Mouse (Mus musculus) forebrain, embryonic 16.5 days (tissue): ENCODE measurements around the gene Mat2a. TPM values are rescaled to one million over a fixed set of nuclear protein-coding genes. Genes with fewer than 3 reads are reported as not detected.
"Not testable (repeated sequence)": the region's sequence is repeated elsewhere in the genome, so short reads cannot be mapped to it uniquely, and the experiment has no call there.

Experiments
- ATAC-seq: fragments of 200-750 bp; cut with Nextera tagmentation; 2 replicates; pipeline ENCODE4 v1.8.0; 2017; ENCODE audit warnings: mild to moderate bottlenecking, moderate library complexity
- H3K27ac ChIP-seq: fragments of 300-500 bp; sonication (generic); 2 replicates; pipeline ENCODE4 v1.5.1; 2014; ENCODE audit warnings: low read length, control low read depth
- H3K27me3 ChIP-seq: fragments of 300-500 bp; sonication (generic); replicated peaks from 2 replicates; pipeline ENCODE4 v1.6.1; 2014; ENCODE audit warnings: low read length; ENCODE audit not compliant: control insufficient read depth, insufficient read depth
- H3K36me3 ChIP-seq: fragments of 300-500 bp; sonication (generic); 2 replicates; pipeline ENCODE4 v1.6.1; 2014; ENCODE audit not compliant: control insufficient read depth, insufficient read depth
- H3K4me1 ChIP-seq: fragments of 300-500 bp; sonication (generic); replicated peaks from 2 replicates; pipeline ENCODE4 v1.6.1; 2014; ENCODE audit warnings: low read length; ENCODE audit not compliant: control insufficient read depth, insufficient read depth
- H3K4me2 ChIP-seq: fragments of 300-500 bp; sonication (generic); 2 replicates; pipeline ENCODE4 v1.6.1; 2014; ENCODE audit warnings: mild to moderate bottlenecking, low read length, control low read depth
- H3K4me3 ChIP-seq: fragments of 300-500 bp; sonication (generic); replicated peaks from 2 replicates; pipeline ENCODE4 v1.5.1; 2014; ENCODE audit warnings: mild to moderate bottlenecking, low read length, control low read depth
- H3K9ac ChIP-seq: fragments of 300-500 bp; sonication (generic); replicated peaks from 2 replicates; pipeline ENCODE4 v1.6.1; 2014; ENCODE audit warnings: low read depth, low read length, control low read depth
- H3K9me3 ChIP-seq: fragments of 300-500 bp; sonication (generic); 2 replicates; pipeline ENCODE4 v1.6.1; 2016; ENCODE audit warnings: low read length; ENCODE audit not compliant: control insufficient read depth
- WGBS: fragments of 180-500 bp; shearing (Covaris S2); extraction: QIAGEN DNeasy Blood & Tissue Kit; methylation state at CpG from one replicate; pipeline ENCODE4 v1.1.7; 2014; 5-methylcytosine and 5-hydroxymethylcytosine counted together
- polyA plus RNA-seq: library from polyadenylated mRNA; unstranded; fragments of >200 nt; fragmentation: Nextera tagmentation; extraction: Ambion mirVana; gene quantifications from 2 replicates; pipeline ENCODE4 v1.2.1, GENCODE M21; 2015

The Mat2a gene
- polyA plus RNA-seq, 1 experiment from 2014 or later = 399 TPM

GRCm38 (mm10) chr6:72477621-72478020 is 38.3 kb upstream of the Mat2a start:
- Histone ChIP-seq H3K9ac (no peak overlapping the region), H3K9me3 (no peaks in the 10 kb centered on the region), H3K4me2 (no peak overlapping the region), H3K27me3 (no peaks in the 10 kb centered on the region), H3K36me3 (no peaks in the 10 kb centered on the region), H3K27ac (no peak overlapping the region), H3K4me3 (no peak overlapping the region), H3K4me1 (no peaks in the 10 kb centered on the region)
- 75% methylated on average over 3 of the region's 3 CpGs for WGBS
- ATAC-seq = no peak

DNA sequence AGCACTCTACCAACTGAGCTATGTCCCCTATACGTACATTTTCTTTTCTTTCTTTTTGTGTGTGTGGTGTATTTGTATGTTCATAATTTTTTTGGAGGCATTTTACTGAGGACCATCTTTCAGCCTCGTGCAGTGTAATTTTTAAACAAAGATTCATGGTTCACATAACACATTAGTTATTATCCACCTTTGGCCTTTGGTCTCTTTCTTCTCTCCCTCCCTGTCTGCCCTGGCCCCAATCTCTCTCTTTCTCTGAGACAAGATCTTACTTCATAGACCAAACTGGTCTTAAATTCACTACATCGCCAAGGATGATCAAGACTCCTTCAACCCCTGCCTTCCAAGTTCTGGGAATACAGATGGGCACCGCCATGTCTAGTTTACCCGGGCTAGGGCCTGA is 37.5 kb upstream of the Mat2a start:
- no peak overlapping the region for H3K27ac ChIP-seq
- no peak overlapping the region for H3K4me3 ChIP-seq
- no peak overlapping the region for H3K9ac ChIP-seq
- H3K9me3 ChIP-seq = no peaks in the 10 kb centered on the region
- H3K27me3 ChIP-seq = no peaks in the 10 kb centered on the region
- WGBS = 91% methylated on average over 5 of the region's 5 CpGs
- no peaks in the 10 kb centered on the region for H3K4me1 ChIP-seq
- no peaks in the 10 kb centered on the region for H3K36me3 ChIP-seq
- ATAC-seq = no peak
- H3K4me2 ChIP-seq = no peak overlapping the region

DNA sequence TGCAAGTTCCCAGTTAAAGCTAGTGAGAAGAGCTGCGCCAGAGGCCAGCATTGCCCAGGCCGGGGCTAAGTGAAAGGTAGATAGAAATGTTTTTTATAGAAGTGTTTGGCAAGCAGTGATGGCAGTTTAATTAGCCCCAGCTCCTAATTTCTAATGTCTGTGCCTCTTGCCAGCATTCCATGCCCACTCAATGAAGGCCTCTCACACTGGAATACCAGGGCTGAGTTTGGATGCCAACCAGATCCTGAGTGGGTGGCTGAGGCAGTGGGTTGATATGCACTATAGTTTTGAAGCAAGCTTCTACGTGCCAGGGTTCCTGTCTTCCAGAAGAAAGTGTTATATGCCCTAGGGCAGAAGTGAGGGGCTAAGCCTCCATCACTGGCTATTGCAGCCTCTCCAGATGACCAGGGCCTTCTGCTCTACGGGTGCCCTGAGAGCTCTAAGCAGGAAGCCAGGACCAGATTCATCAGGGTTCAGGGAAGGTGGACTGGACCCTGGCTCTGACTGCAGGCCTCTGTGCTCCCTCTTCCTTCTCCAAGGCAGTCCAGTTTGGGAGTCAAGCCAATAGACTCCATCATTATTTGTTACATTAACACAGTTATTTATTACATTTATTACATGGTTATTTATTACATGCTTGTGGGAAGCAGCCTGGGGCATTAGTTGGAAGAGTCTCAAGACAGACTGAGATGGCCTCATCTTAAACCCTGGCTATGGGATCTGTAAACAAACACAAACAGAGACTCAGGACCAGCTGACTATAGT is 36.0 kb upstream of the Mat2a start:
- Histone ChIP-seq H3K27me3 (no peaks in the 10 kb centered on the region), H3K4me2 (no peak overlapping the region), H3K36me3 (no peaks in the 10 kb centered on the region), H3K4me3 (no peak overlapping the region), H3K9me3 (no peaks in the 10 kb centered on the region), H3K27ac (no peak overlapping the region), H3K4me1 (no peaks in the 10 kb centered on the region), H3K9ac (no peak overlapping the region)
- no peak for ATAC-seq
- WGBS = 74% methylated on average over 4 of the region's 4 CpGs

DNA sequence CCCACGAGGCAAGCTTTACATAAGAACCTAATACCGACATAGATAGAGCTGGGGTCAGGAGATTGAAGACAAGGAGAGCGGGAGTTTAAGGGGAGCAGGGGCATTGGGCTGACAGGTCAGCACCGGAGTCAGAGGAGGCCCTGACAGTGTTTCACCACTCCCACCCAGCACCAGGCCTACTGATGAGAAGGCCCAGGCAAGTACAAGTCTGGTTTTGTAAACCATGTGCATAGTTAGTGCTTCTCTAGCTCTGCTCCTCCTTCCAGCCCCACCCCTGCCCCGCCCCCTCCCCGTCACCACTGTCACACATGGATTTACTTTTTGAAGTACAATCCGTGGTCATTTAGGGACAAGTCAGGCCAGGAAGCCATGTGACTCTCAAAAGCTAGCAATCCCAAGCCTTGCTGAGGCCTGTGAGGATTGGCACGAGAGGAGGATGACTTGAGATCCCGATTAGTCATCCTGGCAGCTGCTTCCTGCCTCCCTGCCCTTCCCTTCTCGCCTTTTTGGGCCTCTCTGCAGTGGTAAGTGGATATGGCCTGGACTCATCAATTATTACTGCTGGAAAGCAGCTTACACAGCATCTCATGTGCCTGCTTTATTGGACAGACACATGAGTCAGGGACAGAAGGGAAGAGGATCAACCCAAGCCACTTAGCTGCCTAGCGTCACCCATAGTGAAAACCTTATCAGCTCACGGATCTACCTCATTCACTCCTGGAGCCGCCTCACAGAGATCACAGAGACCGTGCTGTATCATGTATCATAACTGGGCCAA is 34.1 kb upstream of the Mat2a start:
- H3K36me3 ChIP-seq = no peaks in the 10 kb centered on the region
- WGBS = 74% methylated on average over 14 of the region's 14 CpGs
- ATAC-seq = no peak
- no peak overlapping the region for H3K4me3 ChIP-seq
- no peak overlapping the region for H3K4me2 ChIP-seq
- no peaks in the 10 kb centered on the region for H3K4me1 ChIP-seq
- no peak overlapping the region for H3K9ac ChIP-seq
- H3K27me3 ChIP-seq = no peaks in the 10 kb centered on the region
- no peaks in the 10 kb centered on the region for H3K9me3 ChIP-seq
- no peak overlapping the region for H3K27ac ChIP-seq

- Histone ChIP-seq H3K4me1 (no peaks in the 10 kb centered on the region), H3K9me3 (no peaks in the 10 kb centered on the region), H3K27ac (no peak overlapping the region), H3K36me3 (no peaks in the 10 kb centered on the region), H3K4me2 (no peak overlapping the region), H3K27me3 (no peaks in the 10 kb centered on the region), H3K9ac (no peak overlapping the region), H3K4me3 (no peak overlapping the region)
- ATAC-seq = no peak
- 92% methylated on average over 4 of the region's 4 CpGs for WGBS
Observed at GRCm38 (mm10) chr6:72466171-72466570, 26.8 kb upstream of the Mat2a start.

- H3K9me3 ChIP-seq = no peaks in the 10 kb centered on the region
- H3K9ac ChIP-seq = no peak overlapping the region
- H3K4me3 ChIP-seq = no peak overlapping the region
- WGBS = 83% methylated on average over 8 of the region's 8 CpGs
- H3K4me2 ChIP-seq = no peak overlapping the region
- no peak overlapping the region for H3K27ac ChIP-seq
- no peaks in the 10 kb centered on the region for H3K27me3 ChIP-seq
- no peaks in the 10 kb centered on the region for H3K36me3 ChIP-seq
- ATAC-seq = no peak
- no peaks in the 10 kb centered on the region for H3K4me1 ChIP-seq
Observed at GRCm38 (mm10) chr6:72465361-72466157, 26.2 kb upstream of the Mat2a start.

DNA sequence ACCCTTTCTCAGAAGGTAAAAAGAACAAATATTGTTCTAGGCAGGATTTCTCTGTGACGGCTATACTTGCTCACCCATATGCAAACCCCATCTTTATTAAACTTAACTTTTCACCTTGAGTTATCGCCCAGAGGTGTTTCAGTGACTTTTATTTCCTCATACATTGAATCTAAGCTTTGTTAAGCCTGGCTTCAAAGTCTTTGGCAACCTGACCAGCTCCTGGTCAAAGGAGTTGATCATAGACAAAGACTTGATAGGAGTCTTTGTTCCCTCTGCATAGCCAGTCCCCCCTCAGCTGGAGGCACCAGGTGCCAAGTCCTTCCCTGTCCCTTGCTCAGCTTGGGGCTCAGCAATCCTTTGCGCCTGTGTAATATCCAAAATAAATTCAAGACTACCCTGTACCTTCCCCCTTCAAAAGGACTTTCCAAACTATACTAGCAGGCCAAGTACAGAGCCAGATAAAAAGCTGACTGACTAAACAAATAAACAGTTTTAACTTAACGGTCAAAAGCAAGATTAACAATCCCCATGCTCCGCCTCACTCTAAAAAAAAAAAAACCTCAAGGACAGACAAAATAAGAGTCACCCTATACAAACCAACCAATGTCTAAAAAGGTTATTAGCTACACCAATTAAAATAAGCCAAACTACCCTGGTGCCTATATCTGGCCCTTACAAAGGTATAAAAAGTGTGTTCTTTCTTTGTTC is 23.3 kb upstream of the Mat2a start:
- H3K9ac ChIP-seq, H3K36me3 ChIP-seq, H3K4me3 ChIP-seq, H3K4me1 ChIP-seq, H3K27me3 ChIP-seq, H3K4me2 ChIP-seq, H3K9me3 ChIP-seq, H3K27ac ChIP-seq, ATAC-seq: not testable (repeated sequence)
- WGBS = 80% methylated on average over 5 of the region's 5 CpGs

GRCm38 (mm10) chr6:72460036-72460801 is 20.9 kb upstream of the Mat2a start:
- Histone ChIP-seq H3K36me3 (no peaks in the 10 kb centered on the region), H3K9ac (no peak overlapping the region), H3K4me2 (no peak overlapping the region), H3K27ac (no peak overlapping the region), H3K27me3 (no peaks in the 10 kb centered on the region), H3K9me3 (no peaks in the 10 kb centered on the region), H3K4me1 (no peaks in the 10 kb centered on the region; the same call in 1 of the 2 replicates), H3K4me3 (no peak overlapping the region)
- 71% methylated on average over 9 of the region's 9 CpGs for WGBS
- ATAC-seq = no peak
